Mouse (Mus musculus): ENCODE measurements around the gene Ndufv3. TPM values are rescaled to one million over a fixed set of nuclear protein-coding genes. Genes with fewer than 3 reads are reported as not detected.
A peak's percentile ranks its signal among the peaks of the same experiment; 100 is the strongest.
"Not testable (repeated sequence)": the region's sequence is repeated elsewhere in the genome, so short reads cannot be mapped to it uniquely, and the experiment has no call there.

Ndufv3 gene
- total RNA-seq, 2 experiments from 2014 or later, result 232 to 236 TPM

DNA sequence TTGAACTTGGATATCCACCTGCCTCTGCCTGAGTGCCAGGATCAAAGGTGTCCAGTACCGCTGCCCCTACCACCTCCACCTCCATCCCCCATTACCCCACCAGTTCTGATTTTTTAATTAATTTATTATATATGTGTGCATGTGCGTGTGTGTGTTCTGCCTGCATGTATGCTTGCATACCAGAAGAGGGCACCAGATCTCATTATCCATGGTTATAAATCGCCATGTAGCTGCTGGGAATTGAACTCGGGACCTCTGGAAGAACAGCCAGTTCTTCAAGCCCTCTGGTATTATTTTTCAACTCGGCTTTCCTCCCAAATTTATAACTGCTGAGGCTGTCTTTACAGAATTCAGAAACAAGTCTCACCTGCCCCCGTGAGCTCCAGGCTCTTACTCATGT lies 9.0 kb upstream of the Ndufv3 start:
- no peak for DNase-seq (ENCODE audit: low spot score in 2 of 2)

DNA sequence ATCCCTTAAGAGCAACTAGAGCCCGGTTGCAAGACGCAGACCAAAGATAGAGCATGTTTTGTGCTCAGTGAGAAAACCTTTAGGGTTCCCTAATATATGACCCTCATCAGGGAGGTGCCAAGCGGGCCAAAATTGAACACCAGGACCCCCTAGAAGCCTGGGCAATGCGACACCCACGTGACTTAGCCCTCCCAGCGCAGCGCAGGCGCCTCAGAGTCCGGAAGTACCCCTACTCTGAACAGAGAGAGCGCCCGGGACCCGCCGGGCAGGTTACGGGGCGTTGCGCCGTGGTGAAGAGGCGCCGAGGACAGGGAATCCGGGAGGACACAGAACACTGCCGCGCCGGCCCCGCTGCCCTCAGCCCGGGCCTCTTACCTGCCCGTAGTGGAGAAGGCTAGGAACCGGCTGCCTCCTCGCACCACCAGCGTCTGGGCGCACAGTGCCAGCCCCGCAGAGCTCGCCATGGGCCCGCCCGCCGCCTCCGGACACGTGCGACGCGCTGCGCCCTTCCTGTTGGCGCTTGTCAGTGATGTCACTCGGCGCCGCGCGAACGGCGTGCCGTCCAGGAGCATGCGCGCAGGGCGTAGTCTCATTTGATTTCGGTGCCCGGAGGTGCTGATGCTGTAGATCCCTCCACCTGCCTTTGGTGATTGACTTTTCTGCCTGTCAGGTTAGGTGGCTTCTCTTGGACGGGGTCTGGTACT lies 8.0 kb upstream of the Ndufv3 start:
- DNase-seq (ENCODE audit: low spot score in 2 of 2), result peak; percentile 82 to 92

DNA sequence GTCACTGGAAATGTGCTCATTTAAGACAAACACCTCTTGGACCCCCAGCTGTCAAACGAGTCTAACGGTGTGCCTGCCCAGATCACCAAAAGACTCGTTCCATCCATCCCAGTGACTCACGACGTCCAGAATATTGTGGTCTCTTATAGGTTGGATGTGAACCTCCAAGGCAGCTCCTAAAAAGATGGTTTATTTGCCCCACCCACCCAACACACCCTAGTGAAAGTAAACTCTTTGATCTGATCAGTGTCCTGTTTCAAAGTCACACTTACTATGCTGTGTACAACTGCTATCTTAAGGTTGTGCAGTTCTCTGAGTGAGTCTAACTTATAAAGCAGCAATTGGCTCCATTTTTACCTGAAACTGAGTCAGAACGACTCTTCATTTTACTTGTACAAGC lies 7.3 kb upstream of the Ndufv3 start:
- no peak for DNase-seq (ENCODE audit: low spot score in 2 of 2)

DNA sequence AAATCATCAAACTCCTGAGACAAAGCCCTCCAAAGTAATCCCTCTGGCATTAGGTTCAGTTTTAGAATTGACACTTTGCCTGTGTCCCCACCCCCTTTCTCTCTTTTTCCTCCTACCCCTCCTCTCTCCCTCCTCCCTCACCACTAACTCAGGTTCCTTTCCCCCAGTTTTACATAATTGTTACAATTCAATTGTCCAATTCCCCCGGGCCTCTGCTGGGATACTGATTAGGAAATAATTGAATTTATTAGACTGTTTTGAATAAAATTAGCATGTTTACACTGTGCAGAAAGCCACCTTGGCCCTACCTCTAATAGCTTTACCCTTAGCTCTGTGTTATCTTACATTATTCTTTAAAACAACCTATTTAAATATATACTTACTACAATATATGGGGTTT lies 5.2 kb upstream of the Ndufv3 start:
- DNase-seq (ENCODE audit: low spot score in 2 of 2), result no peak

DNA sequence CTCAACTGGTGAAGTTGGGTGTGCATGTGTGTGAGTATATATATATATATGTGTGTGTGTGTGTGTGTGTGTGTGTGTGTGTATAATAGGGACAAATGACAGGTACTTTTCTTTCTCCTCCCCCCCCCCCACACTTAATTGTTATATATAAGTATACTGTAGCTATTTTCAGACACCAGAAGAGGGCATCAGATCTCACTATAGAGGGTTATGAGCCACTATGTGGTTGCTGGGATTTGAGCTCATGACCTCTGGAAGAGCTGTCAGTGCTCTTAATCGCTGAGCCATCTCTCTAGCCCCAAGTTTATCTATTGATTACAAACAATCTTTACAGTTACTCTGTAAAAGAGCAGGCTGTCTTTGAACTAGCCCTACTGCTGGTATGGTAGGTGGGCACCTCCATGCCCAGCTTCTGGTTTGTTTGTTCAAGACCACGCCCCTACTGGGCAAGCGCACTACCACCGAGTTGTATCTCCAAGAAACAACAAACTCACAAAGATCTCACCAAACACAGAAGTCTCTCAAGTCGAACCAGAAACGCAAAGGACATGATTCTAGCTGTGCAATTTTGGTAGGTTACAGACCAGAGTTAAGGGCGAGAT lies 470 bp upstream of the Ndufv3 start:
- no peak for DNase-seq (ENCODE audit: low spot score in 2 of 2)

DNA sequence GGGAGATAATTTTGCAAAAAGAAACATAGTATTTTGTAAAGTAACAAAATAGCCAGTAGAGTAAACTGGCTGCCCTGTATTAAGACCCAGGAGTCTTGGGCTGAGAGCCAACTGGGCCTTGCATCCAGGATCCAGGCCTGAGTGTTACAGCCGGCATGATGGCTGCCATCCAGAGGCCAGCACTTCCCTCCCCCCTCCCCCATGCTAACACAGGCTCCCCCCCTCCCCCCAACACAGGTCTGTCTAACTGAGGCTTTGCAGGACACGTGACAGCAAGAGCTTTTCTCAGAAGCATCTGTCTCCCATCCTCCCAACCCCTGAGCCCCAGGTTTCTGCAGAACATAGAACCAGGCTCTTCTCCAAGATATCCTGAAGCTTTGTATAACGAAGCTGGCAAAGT lies 980 bp downstream of the Ndufv3 start:
- peak in 1 of 2 experiments; percentile 30 for DNase-seq (ENCODE audit: low spot score in 2 of 2)

DNA sequence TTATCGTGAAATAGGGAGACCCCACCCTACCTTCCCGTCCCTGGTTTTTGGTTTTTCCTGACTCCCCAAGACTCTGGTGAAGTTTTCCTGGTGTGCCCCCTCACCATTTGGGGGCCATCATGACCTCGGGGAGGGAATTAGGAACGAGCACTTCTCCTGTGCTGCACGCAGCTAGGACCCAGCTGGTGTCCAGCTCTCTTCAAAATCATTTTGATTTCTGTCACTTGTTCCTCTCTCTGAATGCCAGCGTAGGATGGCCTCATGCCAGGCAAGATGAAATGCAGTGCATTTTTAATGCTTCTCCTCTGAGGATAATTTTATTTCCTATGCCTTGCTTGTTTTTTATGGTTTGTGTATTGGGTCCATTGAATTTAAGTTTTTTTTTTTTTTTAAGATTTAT lies 2.0 kb downstream of the Ndufv3 start:
- DNase-seq (ENCODE audit: low spot score in 2 of 2), result no peak

DNA sequence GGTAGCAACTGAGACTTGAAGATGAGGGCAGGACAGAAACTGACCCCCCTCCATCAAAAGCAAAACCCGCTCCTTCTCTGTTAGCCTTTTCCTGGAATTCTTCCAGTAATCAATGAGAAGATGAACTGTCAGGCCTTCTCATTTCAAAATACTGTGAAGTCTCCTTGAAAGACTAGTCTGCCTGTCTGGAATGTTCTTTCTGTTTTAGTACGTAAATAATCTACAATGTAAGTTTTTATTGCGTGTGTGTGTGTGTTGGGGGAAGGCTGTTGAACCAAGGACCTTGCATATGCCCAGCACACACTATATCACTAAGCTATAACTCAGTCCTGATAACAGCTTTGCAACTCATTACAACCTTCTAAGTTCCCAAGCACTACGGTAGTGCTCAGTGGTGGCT lies 5.2 kb downstream of the Ndufv3 start:
- DNase-seq (ENCODE audit: low spot score in 2 of 2), result no peak

DNA sequence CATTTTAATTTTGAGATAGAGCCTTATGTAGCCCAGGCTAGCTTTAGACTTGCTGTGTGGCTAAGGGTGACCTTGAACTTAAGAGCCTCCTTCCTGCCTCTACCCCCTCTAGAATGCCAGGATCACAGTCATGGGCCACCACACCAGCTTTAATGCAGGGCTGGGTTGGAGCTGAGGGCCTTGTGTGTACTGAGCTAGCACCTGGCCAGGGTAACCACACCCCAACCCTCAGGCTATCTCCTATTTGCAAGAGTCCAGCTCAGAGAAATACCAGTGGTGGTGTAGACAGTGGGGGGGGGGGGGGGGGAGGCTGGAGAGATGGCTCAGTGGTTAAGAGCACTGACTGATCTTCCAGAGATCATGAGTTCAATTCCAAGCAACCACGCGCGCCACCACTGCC lies 5.9 kb downstream of the Ndufv3 start:
- DNase-seq (ENCODE audit: low spot score in 2 of 2), result no peak

DNA sequence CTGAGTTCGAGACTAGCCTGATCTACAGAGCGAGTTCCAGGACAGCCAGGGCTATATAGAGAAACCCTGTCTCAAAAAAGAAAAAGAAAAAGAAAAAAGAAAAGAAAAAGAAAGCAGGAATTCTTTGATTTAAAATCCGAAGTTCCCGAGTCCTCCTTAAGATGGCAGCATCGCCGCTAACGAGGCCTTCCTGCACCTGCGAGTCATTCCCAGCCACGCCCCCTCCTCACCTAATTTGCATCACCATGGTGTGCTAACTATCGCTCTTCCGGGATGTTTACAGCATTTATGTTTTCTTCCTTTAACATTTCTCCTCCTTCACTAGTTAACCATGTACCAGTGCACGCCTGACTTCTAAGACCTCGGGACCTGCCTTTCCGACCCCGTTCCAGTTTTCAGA lies 9.4 kb downstream of the Ndufv3 start:
- peak; percentile 18 to 26 for DNase-seq (ENCODE audit: low spot score in 2 of 2)

DNA sequence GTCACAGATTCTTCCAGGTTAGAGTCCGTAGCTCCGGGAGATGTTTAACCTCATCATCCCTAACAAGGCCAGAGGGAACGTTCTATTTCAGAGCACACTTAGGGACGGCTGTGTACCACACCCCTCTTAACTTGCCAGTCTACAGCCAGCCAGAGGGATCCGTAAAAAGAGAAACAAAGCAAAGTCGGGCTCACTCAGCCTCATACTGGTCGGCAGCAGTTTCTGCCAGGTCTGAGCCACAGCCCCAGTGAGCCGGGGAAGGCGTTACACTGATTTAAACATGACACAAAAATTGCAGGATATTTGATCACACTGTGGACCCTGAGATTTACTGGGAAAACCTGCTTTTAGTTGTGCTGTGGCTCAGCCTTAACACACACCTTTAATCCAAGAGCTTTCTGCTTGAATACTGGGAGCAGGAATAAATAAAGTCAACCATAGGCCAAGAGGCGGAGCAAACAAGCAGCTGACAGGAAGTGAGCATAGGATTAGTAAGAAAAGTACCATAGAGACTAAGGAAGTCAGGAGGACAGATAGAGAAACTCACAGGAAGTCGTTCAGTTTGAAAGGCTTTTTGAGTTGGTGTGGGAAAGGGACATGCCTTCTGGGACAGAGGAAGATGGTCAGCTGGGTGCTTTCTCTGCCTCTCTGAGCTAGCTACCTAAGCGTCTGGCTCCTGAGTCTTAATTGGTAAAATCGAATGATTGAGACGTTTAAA lies 11.7 kb downstream of the Ndufv3 start:
- DNase-seq (ENCODE audit: low spot score in 2 of 2), result no peak

DNA sequence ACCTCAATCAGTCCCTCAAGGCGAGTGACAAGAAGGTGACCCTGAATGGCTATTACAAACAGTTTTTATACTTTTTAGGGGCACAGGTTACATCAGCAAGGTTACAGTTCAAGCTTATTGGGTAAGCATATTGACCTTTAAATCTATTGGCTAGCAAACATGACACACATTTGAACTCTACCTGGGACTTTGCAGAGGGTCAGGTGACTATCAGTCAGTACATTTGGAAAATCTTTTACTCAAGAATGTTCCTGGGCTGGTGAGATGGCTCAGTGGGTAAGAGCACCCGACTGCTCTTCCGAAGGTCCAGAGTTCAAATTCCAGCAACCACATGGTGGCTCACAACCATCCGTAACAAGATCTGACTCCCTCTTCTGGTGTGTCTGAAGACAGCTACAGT lies 12.4 kb downstream of the Ndufv3 start:
- DNase-seq (ENCODE audit: low spot score in 2 of 2), result not testable (repeated sequence)

DNA sequence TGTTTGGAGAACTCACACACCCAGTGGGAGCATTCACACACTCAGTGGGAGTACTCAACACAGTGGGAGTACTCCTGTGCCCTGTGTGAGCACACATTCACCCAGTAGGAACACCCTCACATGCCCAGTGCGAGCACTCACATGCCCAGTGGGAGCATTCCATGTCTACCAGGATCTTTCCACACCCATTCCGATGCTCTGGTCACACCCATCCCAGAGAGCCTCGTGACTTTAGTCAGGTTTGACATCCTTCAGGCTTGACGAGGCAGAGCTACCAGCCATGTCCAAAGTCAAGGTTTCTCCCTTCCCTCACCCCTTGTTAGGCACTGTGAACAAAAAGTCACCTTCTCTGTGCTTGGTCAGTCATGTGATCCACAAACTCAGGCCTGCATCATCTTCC lies 15.4 kb downstream of the Ndufv3 start:
- no peak for DNase-seq (ENCODE audit: low spot score in 2 of 2)

DNA sequence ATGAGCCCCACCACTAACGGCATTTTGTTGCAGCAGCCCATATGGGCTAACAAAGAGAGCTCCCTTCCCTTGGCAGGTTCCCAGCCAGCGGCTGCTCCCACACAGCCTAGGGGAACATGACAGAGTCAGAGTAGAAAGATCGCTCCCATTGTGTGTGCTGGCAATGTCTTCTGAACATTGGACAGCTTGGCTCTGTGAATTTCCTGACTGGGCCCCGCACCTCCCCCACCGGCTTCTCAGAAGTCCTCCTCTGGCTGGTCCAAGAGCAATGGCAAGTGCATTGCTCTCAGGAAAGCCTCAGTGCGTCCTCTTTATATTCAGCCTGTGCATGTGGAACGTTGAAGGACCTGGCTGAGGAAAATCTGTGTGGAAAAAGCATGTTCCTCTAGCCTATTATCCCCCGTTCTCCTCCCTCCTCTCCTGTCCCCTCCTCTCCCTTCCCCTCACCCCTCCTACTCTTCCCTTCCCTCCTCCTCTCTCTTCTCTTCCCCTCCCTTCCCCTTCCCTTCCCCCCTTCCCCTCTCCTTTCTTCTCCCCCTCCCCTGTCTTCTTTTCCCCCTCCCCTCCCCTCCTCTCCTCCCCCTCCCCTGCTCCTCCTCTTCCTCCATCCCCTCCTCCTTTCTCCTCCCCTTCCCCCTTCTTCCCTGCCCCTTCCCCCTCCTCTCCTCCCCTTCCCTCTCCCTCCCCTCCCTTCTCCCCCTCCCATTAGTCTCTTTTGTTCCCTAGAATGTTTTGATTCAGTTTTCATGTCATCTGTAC lies 16.1 kb downstream of the Ndufv3 start:
- DNase-seq (ENCODE audit: low spot score in 2 of 2), result peak; percentile 71 to 74

DNA sequence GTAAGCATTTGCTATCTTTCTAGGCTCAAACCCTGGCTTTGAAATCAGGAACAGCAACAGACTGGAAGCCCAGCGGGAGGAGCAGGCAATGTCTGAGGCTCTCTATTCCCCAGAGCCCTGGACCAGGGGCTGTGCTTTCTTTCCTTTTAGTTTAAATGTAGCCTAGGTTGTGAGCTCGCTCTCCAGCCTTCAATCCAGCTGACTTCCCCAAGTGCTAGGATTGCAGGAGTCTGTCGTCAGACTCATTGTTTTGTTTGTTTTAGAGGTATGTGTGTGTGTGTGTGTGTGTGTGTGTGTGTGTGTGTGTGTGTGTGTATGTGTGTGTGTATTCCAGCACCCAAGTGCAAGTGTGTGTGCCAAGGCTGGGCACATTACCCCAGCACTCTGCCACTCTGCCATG lies 20.2 kb downstream of the Ndufv3 start:
- no peak for DNase-seq (ENCODE audit: low spot score in 2 of 2)

DNA sequence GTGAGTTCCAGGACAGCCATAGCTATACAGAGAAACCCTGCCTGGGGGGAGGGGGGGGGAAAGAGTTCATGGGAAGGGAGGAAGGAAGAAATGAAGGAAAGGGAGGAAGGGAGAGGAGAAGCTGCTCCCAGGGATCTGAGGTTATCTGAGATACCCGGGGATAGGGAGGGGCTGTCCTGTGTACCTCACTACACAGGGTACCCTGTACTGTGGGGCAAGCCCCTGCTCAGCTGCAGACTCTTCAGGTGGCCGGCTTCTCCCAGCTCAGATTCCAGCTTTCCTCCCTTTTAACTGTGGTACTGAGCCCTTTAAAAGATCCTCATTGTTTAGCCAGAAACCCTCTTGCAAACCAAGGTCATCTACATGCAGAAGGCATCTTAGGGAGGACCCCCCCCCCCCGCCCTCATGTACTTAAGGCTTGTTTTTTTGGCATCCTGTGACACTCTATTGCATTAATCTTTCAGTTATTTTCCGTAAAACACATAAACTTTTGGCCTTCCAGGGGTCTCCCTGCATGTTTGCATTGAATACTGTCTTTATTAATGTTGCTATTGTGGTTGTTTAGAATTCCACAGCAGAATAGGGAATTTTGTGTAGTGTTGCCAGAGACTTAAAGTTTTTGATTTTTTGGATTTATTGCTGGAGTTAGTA lies 21.0 kb downstream of the Ndufv3 start:
- DNase-seq (ENCODE audit: low spot score in 2 of 2), result no peak

DNA sequence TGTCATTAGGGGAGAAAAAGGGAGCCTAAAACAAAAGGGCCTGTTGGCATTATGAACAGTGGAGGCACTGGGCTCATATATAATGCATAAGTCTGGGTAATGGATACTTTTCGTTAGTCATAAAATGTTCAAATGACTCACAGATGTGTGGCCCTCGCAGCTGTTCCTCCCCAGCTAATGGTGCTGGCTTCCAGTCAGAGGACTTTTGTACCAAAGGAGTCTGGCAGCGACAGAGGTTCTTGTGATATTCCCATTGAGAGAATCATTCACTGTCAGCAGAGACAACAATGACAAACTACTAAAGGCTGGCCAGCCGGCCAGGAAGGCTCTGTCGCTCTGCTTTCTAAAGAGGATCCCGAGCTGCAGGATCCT lies 21.5 kb downstream of the Ndufv3 start:
- peak; percentile 15 to 16 for DNase-seq (ENCODE audit: low spot score in 2 of 2)

DNA sequence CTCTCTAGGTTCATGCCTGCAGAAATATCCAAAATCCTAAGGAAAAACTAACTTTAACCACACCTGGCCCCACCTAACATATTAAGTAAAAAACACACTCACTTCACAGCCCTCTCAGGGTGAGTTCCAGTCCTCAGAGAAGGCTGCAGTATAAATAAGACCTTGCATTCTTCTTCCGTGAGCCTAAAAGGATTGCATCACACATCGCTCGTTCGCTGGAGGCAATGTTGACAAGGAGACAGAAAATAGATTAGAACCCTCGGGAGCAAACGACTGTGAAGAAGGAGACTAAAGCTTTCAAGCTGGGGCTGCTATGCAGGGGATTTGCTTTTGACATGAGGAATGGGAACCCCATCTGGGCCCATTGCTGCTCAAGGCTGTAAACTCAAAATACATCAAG lies 23.7 kb downstream of the Ndufv3 start:
- DNase-seq (ENCODE audit: low spot score in 2 of 2), result no peak

DNA sequence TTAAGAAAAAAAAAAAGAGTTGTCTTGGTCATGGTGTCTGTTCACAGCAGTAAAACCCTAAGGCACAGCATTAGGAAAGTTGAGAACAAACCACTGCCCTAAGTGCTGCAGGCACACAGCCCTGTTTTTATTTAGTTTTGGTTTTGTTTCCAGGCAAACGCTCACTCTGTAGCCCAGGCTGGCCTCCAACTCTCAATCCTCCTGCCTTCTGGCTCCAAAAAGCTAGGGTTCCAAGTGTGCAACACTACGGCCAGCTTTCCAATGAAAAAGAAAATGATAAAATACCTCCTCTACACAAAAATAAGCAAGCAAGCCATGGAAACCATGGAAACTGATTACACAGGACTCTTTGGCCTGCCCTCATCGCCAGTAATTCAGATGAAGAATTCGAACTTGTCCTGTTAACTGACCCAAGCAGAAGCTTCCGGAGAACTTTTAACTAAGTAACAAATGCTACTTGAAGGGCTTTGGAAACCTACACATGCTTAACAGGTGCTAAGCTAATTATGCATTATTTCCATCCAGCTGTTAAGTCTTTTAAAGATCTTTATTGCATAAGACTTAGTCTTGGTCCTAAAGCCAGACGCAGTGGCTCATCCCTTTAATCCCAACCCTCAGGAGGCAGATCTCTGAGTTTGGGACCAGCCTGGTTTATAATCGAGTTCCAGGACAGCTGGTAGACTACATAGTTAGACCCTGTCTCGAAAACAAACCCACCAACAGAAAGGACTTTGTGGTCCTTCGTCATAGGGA lies 26.7 kb downstream of the Ndufv3 start:
- no peak for DNase-seq (ENCODE audit: low spot score in 2 of 2)

DNA sequence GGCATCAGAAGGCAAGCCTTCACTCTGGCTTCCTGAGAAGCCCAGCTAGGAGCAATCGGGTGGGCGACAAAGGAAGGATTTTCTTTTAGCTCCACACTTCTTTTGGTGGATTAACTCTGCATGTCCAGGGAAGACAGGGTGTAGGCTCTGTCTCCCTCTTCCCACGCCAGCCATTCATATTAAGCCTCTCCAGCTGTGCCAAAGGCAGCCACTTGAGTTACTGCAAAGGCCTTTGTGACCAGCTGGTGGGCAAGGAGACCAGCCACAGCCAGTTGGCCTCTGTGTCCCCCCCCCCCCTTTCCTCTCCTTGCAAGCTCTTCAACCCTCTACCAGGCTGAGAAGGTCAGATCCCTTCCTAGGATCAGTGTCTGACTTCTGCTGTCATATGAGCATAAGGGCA lies 28.1 kb downstream of the Ndufv3 start:
- no peak for DNase-seq (ENCODE audit: low spot score in 2 of 2)

DNA sequence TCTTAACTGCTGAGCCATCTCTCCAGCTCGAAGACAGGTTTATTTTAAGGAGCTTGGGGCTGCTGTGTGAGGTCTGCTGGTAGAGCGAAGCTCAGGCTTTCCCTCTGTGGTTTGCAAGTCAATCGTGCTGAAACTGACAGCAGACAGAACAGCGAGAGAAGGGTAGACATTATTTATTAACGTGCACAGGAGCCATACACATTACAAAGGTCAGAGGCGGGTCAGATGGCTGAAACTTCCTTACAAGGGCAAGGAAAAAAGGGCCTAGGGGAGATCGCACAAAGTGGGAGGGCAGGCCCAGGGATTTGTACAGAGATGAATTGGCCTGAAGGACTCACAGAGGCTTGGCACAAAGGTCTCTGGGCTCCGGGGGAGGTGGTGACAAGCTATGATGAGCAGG lies 29.5 kb downstream of the Ndufv3 start:
- no peak for DNase-seq (ENCODE audit: low spot score in 2 of 2)

Measured in left cerebral cortex, adult 18-20 months (tissue).